Mouse (Mus musculus): ENCODE data around the gene Unc93b1. TPM values are rescaled to one million over a fixed set of nuclear protein-coding genes. Genes with fewer than 3 reads are reported as not detected.

Gene Unc93b1
- polyA plus RNA-seq, 1 experiment from 2014 or later: 12.1 TPM

DNA sequence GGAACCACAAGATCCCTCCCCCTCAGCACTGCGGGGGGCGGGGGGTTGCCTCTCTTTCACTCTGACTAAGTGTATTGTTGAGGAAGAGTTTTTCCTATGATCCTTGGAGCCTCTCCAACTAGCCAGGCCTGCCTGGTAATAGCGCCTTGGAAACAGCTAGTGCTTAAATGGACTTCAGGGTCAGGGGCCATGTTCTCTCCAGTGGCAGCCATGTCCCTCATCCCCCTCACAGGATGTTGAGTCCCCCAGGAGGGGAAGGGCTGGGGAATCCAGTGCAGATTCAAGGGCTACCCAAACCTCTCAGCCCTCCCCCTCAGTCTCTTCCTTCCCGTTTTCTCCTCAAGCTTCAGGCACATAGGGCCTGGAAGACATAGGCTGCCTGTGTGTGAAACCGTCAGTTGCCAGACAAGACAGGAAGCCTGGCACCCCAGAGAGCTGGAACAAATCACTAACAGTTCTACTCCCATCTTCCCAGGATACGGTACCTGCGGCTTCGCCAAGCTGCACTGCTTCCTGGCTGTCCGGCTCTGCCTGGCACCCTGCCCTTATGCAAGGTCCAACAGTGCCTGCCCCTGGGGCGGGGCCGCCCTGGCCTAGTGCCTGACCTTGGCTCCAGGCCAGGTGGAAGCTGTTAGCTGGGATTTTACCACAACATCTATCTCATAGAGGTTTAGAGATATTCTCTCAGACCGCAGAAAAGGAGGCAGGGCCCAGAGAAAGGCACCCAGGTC, 5.6 kb upstream of the Unc93b1 start, which contains the start of gene Aldh3b1:
TSS of gene Aldh3b1 (minus strand) at position 598 of the 731 bp plus-strand sequence.
- Histone ChIP-seq H3K9ac (replicated peaks) (0 out of 2 replicates have a peak within 1 kb of the TSS, but pooled peaks have one; percentile 4), H3K4me3 (replicated peaks) (no peak within 1 kb of the TSS), H3K4me2 (no peak within 1 kb of the TSS), H3K9me3 (no peaks in the 10 kb centered on the region), H3K27ac (peak within 1 kb of the TSS; percentile 69), H3K27me3 (no peaks in the 10 kb centered on the region), H3K36me3 (no peaks in the 10 kb centered on the region), H3K4me1 (replicated peaks) (peaks cover 7% of the 10 kb centered on the region)
- ATAC-seq (ENCODE audit: insufficient number of reproducible peaks, insufficient read depth, low FRiP score, low TSS enrichment, low read depth): no peak
- WGBS: 69% methylated on average over 12 of the region's 12 CpGs

DNA sequence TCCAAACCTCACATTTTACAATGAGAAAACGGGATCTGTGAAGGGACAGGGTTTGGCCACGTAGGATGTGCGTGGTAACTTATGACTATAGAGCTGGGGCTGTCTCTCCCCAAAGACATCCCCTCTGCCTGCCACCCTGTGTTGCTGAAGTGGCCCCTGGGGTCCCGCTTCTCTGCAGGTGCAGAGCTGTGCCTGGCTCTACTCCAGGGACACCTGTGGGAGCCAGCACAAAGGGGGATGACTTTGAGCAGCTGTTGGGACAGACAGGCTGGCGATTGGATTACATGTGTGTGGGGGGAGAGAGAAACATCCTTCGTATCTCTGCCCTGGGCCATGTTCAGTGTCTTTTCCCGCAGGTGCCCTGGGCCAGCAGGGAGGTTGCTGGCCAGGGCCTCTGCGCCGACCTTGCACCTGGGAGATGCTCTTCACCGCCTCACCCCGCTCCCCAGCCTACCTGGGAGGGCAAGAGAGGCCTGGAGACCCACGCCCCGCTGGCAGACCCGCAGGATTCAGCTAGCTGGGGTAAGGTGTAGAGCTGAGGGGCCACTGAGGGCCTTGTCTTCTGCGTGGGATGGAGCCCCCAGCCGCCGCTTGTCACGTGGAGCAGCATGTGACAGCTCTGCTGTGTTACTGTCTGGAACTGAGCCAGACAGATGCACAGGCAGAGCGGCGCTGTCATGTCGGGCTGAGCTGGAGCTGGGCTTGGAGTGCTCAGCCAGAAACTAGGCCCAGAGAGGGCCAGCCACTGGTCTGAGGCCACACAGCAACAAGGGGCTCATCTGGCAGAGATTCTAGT, 4.5 kb upstream of the Unc93b1 start:
- no peak overlapping the region for H3K4me3 ChIP-seq (replicated peaks)
- no peaks in the 10 kb centered on the region for H3K36me3 ChIP-seq
- H3K4me1 ChIP-seq (replicated peaks): peaks cover 10% of the 10 kb centered on the region
- ATAC-seq (ENCODE audit: insufficient number of reproducible peaks, insufficient read depth, low FRiP score, low TSS enrichment, low read depth): no peak
- WGBS: 80% methylated on average over 21 of the region's 21 CpGs
- no peaks in the 10 kb centered on the region for H3K9me3 ChIP-seq
- H3K4me2 ChIP-seq: no peak overlapping the region
- H3K9ac ChIP-seq (replicated peaks): 0 out of 2 replicates have a peak overlapping the region, but pooled peaks have one; percentile 4
- H3K27ac ChIP-seq: no peak overlapping the region
- H3K27me3 ChIP-seq: no peaks in the 10 kb centered on the region

DNA sequence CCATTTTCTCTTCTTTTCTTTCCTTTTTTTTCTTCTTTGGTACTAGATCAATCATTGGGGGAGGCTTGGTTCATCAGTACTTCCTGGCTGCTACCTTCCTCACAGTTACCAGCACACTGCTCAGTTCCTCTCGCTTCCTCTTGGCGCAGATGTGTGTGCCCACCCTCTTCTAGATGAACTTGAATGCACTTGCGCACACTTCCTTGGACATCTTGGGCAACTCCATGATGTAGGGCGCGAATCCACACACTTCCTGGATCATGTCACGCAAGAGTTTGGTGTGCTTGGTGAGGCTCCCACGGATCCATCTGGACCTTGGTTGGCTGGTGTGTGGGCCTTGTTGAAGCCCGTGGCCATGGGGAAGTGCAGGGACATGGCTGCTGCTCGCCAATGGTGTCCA, 3.3 kb upstream of the Unc93b1 start:
- H3K36me3 ChIP-seq: no peaks in the 10 kb centered on the region
- H3K27ac ChIP-seq: no peak overlapping the region
- H3K27me3 ChIP-seq: peaks cover 7% of the 10 kb centered on the region; the same call in 1 of the 2 replicates
- no peak overlapping the region for H3K4me3 ChIP-seq (replicated peaks)
- no peak overlapping the region for H3K4me2 ChIP-seq
- no peaks in the 10 kb centered on the region for H3K9me3 ChIP-seq
- no peak for ATAC-seq (ENCODE audit: insufficient number of reproducible peaks, insufficient read depth, low FRiP score, low TSS enrichment, low read depth)
- H3K4me1 ChIP-seq (replicated peaks): peaks cover 19% of the 10 kb centered on the region
- no peak overlapping the region for H3K9ac ChIP-seq (replicated peaks)
- WGBS: 91% methylated on average over 9 of the region's 9 CpGs

DNA sequence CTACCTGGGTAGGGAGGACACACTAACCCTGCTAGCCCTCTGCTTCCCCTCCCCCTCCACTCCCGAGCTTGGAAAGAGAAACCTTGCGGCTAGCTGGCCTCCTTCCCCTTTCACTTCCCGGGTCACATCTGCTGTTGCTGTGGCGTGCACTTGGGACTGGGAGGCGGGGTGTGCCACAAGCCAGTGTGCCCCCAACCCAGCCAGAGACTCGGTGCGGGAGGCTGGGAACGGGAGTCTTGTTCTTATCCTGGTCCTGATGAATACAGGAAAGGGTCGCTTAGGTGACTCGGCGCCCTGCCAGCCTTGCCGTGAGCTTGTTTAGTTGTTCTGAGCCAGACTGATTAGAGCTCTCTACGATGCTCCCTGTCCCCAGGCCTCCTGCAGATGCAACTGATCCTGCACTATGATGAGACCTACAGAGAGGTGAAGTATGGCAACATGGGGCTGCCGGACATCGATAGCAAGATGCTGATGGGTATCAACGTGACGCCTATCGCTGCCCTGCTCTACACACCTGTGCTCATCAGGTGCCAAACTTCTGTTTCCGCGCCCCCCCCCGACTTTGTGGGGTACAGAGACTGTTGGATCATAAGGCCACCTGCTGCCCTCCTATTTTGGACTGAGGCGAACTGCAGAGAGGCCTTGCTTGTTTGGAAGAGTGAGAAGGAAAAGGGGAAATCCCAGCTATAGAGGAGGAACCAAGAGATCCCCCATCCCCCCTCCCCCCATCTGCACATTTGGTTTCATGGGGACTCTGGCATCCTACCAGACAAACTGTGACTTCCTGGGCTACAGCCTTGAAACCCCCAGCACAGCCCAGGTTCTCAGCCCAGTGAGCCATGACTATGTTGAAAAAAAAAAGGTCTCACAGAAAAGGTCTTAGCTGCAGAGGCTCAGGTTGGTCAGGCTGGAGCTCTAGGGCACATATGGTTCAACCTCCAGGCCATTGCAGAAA, 1.2 kb downstream of the Unc93b1 start:
- Histone ChIP-seq H3K4me2 (peak overlapping the region; percentile 87), H3K36me3 (no peaks in the 10 kb centered on the region), H3K4me1 (replicated peaks) (peaks cover 12% of the 10 kb centered on the region), H3K4me3 (replicated peaks) (peak overlapping the region; percentile 50), H3K9ac (replicated peaks) (peak overlapping the region; percentile 56), H3K9me3 (no peaks in the 10 kb centered on the region), H3K27me3 (peaks cover 12% of the 10 kb centered on the region; the same call in 1 of the 2 replicates), H3K27ac (no peak overlapping the region)
- ATAC-seq (ENCODE audit: insufficient number of reproducible peaks, insufficient read depth, low FRiP score, low TSS enrichment, low read depth): no peak
- WGBS: 9% methylated on average over 22 of the region's 22 CpGs

DNA sequence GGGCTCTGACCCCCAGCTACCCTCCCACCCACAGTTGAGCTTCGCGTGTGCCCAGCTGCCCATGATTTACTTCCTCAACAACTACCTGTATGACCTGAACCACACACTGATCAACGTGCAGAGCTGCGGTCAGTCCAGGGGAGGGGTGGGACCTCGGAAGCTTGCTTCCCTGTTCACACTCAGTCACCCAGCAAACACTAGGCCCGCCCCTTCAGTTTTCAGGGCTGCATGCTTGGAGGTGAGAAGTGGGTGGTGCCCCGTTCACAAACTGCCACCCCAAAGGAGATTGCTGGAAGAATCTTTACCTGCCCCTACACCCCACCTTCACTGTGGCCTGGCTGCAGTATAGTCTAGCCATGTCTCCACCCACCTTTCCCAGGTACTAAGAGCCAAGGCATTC, 7.3 kb downstream of the Unc93b1 start:
- H3K36me3 ChIP-seq: no peaks in the 10 kb centered on the region
- H3K4me1 ChIP-seq (replicated peaks): no peaks in the 10 kb centered on the region
- 73% methylated on average over 7 of the region's 7 CpGs for WGBS
- H3K4me2 ChIP-seq: no peak overlapping the region
- ATAC-seq (ENCODE audit: insufficient number of reproducible peaks, insufficient read depth, low FRiP score, low TSS enrichment, low read depth): no peak
- no peak overlapping the region for H3K27ac ChIP-seq
- peaks cover 16% of the 10 kb centered on the region for H3K27me3 ChIP-seq
- H3K9me3 ChIP-seq: no peaks in the 10 kb centered on the region
- no peak overlapping the region for H3K4me3 ChIP-seq (replicated peaks)
- H3K9ac ChIP-seq (replicated peaks): no peak overlapping the region

DNA sequence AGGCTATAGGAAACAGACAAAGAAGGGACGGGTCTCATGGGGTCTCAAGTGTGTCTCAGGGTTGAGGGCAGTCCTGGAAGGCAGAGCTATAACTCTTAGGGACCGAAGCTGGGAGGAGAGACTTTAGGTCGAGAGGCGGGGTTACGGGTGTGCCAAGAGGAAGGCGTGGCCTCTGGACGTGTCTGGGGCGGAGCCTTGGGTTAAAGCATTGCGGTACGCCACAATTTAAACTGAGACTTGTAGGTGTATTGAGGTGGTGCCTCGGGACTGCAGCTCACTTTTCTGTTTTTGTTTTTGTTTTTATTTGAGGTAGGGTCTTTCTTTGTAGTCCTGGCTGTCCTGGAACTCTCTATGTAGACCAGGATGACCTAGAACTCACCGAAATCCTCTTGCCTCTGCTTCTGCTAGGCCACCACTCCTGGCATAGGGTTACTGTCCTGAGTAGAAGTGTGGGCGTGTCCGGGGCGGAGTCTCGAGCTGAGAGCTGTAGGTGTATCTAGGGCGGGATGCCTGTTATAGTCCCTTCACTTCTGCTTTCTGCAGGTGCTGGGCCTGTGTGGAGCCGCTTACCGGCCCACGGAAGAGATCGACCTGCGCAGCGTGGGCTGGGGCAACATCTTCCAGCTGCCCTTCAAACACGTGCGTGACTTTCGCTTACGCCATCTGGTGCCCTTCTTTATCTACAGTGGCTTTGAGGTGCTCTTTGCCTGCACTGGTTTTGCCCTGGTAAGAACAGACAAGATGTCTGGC, 8.2 kb downstream of the Unc93b1 start:
- Histone ChIP-seq H3K9ac (replicated peaks) (no peak overlapping the region), H3K4me3 (replicated peaks) (no peak overlapping the region), H3K4me1 (replicated peaks) (no peaks in the 10 kb centered on the region), H3K4me2 (peak overlapping the region; percentile 9; the same call in 1 of the 2 replicates), H3K27ac (no peak overlapping the region), H3K9me3 (no peaks in the 10 kb centered on the region), H3K27me3 (peaks cover 16% of the 10 kb centered on the region), H3K36me3 (no peaks in the 10 kb centered on the region)
- no peak for ATAC-seq (ENCODE audit: insufficient number of reproducible peaks, insufficient read depth, low FRiP score, low TSS enrichment, low read depth)
- WGBS: 18% methylated on average over 27 of the region's 27 CpGs

DNA sequence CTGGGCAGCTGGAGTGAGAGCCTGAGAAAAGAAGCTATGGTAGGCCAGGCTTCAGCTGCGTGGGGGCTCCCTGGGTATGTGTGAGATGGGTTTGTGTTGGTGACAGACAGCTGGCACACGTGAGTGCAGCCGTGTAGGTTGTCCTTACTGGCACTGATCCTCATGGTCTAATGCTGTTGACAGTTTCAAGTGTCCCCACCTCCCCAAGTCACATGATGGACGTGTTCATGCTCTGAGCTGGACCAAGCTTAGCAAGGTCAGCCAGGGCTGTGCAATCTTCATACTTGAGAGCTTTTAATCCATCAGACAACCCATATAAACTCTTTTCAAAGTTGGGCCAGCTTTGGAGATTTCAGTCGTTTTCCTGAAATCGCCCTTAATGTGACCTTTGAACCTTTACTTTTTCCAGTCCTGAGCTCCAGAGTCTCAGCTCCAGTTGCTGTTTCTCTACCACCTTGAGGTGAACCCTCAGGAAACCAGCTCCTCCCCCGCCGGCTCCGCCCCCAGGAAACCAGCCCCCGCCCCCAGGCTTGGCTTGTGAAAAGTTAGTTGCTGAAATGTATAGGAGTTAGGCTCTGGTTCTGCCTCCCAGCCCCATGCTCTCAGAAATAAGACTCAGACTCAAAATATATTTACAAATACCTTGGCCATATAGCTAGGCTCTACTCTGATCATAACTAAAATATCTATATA, 11.0 kb downstream of the Unc93b1 start:
- no peak overlapping the region for H3K27ac ChIP-seq
- no peaks in the 10 kb centered on the region for H3K9me3 ChIP-seq
- 35% methylated on average over 10 of the region's 10 CpGs for WGBS
- H3K36me3 ChIP-seq: no peaks in the 10 kb centered on the region
- no peak overlapping the region for H3K9ac ChIP-seq (replicated peaks)
- H3K4me2 ChIP-seq: no peak overlapping the region
- no peak overlapping the region for H3K4me3 ChIP-seq (replicated peaks)
- no peak for ATAC-seq (ENCODE audit: insufficient number of reproducible peaks, insufficient read depth, low FRiP score, low TSS enrichment, low read depth)
- H3K27me3 ChIP-seq: peaks cover 16% of the 10 kb centered on the region
- H3K4me1 ChIP-seq (replicated peaks): no peaks in the 10 kb centered on the region

DNA sequence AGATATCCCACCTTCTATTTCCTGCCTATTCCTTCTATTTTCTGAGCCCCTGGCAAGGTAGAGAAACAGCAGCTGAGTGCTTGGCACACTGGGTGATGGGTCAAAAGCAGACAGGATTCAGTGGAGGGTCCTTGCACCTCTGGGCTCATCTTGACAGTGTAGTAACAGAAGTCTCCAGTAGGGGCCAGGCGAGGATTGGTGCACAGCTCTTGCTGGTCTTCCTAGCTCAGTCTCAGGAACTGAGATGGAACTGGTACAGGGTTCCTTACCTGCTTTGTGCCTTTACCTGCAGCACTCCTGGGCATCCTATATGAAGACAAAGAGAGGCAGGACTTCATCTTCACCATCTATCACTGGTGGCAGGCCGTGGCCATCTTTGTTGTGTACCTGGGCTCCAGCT, 11.7 kb downstream of the Unc93b1 start:
- Histone ChIP-seq H3K4me1 (replicated peaks) (no peaks in the 10 kb centered on the region), H3K36me3 (no peaks in the 10 kb centered on the region), H3K4me2 (no peak overlapping the region), H3K27ac (no peak overlapping the region), H3K9me3 (no peaks in the 10 kb centered on the region), H3K9ac (replicated peaks) (no peak overlapping the region), H3K4me3 (replicated peaks) (no peak overlapping the region), H3K27me3 (peaks cover 16% of the 10 kb centered on the region)
- WGBS: 12% methylated on average over 2 of the region's 2 CpGs
- peak; percentile 55; the same call in 1 of the 2 replicates for ATAC-seq (ENCODE audit: insufficient number of reproducible peaks, insufficient read depth, low FRiP score, low TSS enrichment, low read depth)

DNA sequence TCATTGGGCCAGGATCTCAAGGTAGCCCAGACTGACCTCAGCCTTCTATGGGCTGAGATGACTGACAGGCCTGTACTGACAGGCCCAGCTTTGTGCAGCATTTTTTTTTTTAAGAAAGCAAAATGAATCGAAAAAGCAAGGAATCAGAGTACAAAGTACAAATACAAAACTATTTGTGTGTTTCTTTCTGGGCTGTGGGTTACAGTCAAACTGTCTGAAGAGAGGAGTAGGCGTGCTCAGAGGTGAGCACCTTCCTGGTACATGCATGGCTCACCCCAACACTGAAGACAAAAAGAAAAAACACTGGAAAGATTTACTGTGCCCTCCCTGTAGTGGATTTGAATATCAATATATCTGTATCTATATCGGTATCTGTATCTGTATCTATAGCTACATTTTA, 12.8 kb downstream of the Unc93b1 start:
- no peaks in the 10 kb centered on the region for H3K4me1 ChIP-seq (replicated peaks)
- no peaks in the 10 kb centered on the region for H3K9me3 ChIP-seq
- no peak overlapping the region for H3K4me2 ChIP-seq
- H3K27ac ChIP-seq: no peak overlapping the region
- no peak for ATAC-seq (ENCODE audit: insufficient number of reproducible peaks, insufficient read depth, low FRiP score, low TSS enrichment, low read depth)
- H3K27me3 ChIP-seq: peaks cover 15% of the 10 kb centered on the region
- H3K9ac ChIP-seq (replicated peaks): no peak overlapping the region
- H3K4me3 ChIP-seq (replicated peaks): no peak overlapping the region
- H3K36me3 ChIP-seq: no peaks in the 10 kb centered on the region
- WGBS: 79% methylated on average over 3 of the region's 3 CpGs

DNA sequence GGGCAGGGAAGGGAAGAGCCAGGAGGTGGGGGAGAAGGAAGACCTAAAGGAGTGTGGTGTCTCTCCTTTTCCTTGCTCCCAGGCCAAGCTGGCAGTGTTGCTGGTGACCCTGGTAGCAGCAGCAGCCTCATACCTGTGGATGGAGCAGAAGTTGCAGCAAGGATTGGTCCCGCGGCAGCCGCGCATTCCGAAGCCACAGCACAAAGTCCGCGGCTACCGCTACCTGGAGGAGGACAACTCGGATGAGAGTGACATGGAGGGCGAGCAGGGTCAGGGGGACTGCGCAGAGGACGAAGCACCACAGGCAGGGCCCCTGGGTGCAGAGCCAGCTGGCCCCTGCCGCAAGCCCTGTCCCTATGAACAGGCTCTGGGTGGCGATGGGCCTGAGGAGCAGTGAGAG, 13.6 kb downstream of the Unc93b1 start:
- Histone ChIP-seq H3K4me3 (replicated peaks) (no peak overlapping the region), H3K27ac (no peak overlapping the region), H3K36me3 (no peaks in the 10 kb centered on the region), H3K9ac (replicated peaks) (no peak overlapping the region), H3K4me1 (replicated peaks) (no peaks in the 10 kb centered on the region), H3K4me2 (no peak overlapping the region), H3K9me3 (no peaks in the 10 kb centered on the region), H3K27me3 (peaks cover 8% of the 10 kb centered on the region)
- 70% methylated on average over 14 of the region's 14 CpGs for WGBS
- no peak for ATAC-seq (ENCODE audit: insufficient number of reproducible peaks, insufficient read depth, low FRiP score, low TSS enrichment, low read depth)

All from limb, embryonic 12.5 days (tissue).